Mouse (Mus musculus): ENCODE measurements at regions not wholly inside any gene's neighbourhood (a gene's known extent, or its start where the extent isn't known, plus 50 kb on each side); places are given as distances from the start of the nearest gene placed in this dataset.
A peak's percentile ranks its signal among the peaks of the same experiment; 100 is the strongest.

DNA sequence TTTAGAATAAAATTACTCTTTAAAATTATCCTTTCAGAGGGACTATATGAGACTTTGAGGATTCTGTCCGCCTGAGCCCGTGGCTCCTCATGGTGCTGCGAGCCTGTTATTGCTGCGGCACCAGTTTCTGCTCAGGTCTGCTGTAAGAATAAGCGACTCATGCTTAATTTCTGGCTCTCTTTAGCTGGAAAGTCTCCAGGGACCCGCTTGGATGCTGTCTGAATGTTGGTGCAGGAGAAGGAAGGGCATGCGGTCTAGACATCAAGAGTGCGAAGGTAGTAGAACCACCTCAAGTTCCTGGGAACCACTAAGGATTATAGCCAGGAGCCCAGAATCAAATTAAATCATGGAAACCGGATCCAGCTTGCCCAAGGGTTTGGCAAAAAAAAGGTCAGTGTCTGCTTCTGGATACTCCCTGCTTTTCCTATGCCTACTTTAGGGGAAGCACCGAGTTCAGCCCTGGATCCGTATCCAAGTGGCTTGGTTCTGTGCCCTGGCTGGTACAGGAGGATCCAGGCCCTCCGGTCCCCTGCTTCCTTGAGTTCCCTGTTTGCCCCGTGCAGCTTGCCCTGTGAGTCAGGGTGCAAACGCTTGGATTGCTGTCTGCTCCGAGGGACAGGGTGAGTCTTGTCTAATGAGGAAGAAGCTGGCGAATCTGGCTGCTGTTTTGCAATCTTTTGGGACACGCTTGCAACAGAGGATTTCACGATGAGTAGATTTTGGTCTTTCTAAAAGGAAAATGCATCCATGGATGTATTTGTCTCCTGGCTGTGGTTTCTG, 138.2 kb upstream of the Prickle1 start:
- no peak overlapping the region for H3K4me2 ChIP-seq (ENCODE audit: low read depth, low read length)
- H3K9ac ChIP-seq (replicated peaks; ENCODE audit: low read length), result no peak overlapping the region
- H3K4me1 ChIP-seq (ENCODE audit: insufficient read depth, low read length), result no peaks in the 10 kb centered on the region
- 79% methylated on average over 18 of the region's 18 CpGs for WGBS
- no peak overlapping the region for H3K4me3 ChIP-seq (ENCODE audit: low read length)
- no peak for TF ChIP-seq CTCF (IDR thresholded peaks at IDR 0.05; ENCODE audit: low read depth)
- DNase-seq (ENCODE audit: low spot score) (peak; percentile 36), ATAC-seq (no peak)
- no peak overlapping the region; the same call in 1 of the 2 replicates for H3K27ac ChIP-seq
- no peaks in the 10 kb centered on the region for H3K36me3 ChIP-seq (ENCODE audit: insufficient read depth, low read length)
- H3K9me3 ChIP-seq (ENCODE audit: low read length), result no peaks in the 10 kb centered on the region
- no peaks in the 10 kb centered on the region for H3K27me3 ChIP-seq (ENCODE audit: insufficient read depth, low read length)

GRCm38 (mm10) chr15:93732825-93733224, 137.1 kb upstream of the Prickle1 start:
- Histone ChIP-seq H3K27me3 (ENCODE audit: insufficient read depth, low read length) (no peaks in the 10 kb centered on the region), H3K4me1 (ENCODE audit: insufficient read depth, low read length) (no peaks in the 10 kb centered on the region), H3K4me3 (ENCODE audit: low read length) (no peak overlapping the region), H3K36me3 (ENCODE audit: insufficient read depth, low read length) (no peaks in the 10 kb centered on the region), H3K4me2 (ENCODE audit: low read depth, low read length) (no peak overlapping the region), H3K9me3 (ENCODE audit: low read length) (no peaks in the 10 kb centered on the region), H3K27ac (no peak overlapping the region), H3K9ac (replicated peaks; ENCODE audit: low read length) (no peak overlapping the region)
- DNase-seq (ENCODE audit: low spot score) (peak; percentile 21), ATAC-seq (no peak)
- 56% methylated on average over 5 of the region's 5 CpGs for WGBS
- no peak for TF ChIP-seq CTCF (IDR thresholded peaks at IDR 0.05; ENCODE audit: low read depth)

DNA sequence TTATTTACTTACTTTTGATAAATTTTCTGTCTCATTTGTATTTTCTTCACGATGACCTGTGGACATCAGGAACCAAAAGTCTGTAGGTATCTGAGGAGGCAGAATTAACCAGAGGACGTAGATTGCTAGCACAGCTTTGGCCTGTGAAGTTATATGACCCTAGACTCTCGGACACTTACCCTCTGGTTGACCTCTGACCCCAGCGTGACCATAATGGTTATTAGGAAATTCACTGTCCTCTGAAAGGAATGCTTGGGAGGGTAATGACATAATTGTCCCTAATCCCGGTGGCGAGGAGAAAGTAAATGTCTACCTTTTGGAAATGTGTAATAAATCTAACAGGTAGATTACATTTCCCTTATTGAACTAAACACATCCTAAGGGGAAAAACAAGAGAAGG, 135.5 kb upstream of the Prickle1 start:
- Histone ChIP-seq H3K36me3 (ENCODE audit: insufficient read depth, low read length) (no peaks in the 10 kb centered on the region), H3K9me3 (ENCODE audit: low read length) (no peaks in the 10 kb centered on the region), H3K4me3 (ENCODE audit: low read length) (no peak overlapping the region), H3K27me3 (ENCODE audit: insufficient read depth, low read length) (no peaks in the 10 kb centered on the region), H3K27ac (no peak overlapping the region), H3K4me2 (ENCODE audit: low read depth, low read length) (no peak overlapping the region), H3K9ac (replicated peaks; ENCODE audit: low read length) (no peak overlapping the region), H3K4me1 (ENCODE audit: insufficient read depth, low read length) (no peaks in the 10 kb centered on the region)
- WGBS, result 77% methylated on average over 6 of the region's 6 CpGs
- no peak for TF ChIP-seq CTCF (IDR thresholded peaks at IDR 0.05; ENCODE audit: low read depth)
- ATAC-seq, result no peak
- DNase-seq (ENCODE audit: low spot score), result no peak

DNA sequence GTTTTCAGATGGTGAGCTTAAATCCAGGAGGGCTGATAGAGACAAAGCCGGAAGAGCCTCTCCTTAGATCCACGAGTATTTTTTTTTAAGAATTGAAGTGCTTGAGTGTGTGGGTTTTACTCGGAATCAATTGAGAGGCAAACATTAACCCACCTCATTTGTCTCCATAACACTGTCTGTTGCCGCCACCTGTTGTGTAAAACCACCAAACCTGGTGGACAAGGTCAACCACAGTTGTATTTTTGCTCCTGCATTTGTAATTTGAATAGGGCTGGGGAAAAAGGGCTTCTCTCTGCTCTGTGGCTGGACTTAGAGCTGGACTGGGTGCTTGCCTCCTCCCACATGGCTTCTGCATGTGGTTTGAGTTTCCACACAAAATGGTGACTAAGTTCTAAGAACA, 119.8 kb upstream of the Prickle1 start:
- Histone ChIP-seq H3K4me1 (ENCODE audit: insufficient read depth, low read length) (no peaks in the 10 kb centered on the region), H3K9ac (replicated peaks; ENCODE audit: low read length) (no peak overlapping the region), H3K36me3 (ENCODE audit: insufficient read depth, low read length) (no peaks in the 10 kb centered on the region), H3K27ac (no peak overlapping the region), H3K27me3 (ENCODE audit: insufficient read depth, low read length) (no peaks in the 10 kb centered on the region), H3K4me3 (ENCODE audit: low read length) (no peak overlapping the region), H3K4me2 (ENCODE audit: low read depth, low read length) (no peak overlapping the region), H3K9me3 (ENCODE audit: low read length) (no peaks in the 10 kb centered on the region)
- no peak for TF ChIP-seq CTCF (IDR thresholded peaks at IDR 0.05; ENCODE audit: low read depth)
- DNase-seq (ENCODE audit: low spot score) (no peak), ATAC-seq (no peak)
- 69% methylated on average over 4 of the region's 4 CpGs for WGBS

DNA sequence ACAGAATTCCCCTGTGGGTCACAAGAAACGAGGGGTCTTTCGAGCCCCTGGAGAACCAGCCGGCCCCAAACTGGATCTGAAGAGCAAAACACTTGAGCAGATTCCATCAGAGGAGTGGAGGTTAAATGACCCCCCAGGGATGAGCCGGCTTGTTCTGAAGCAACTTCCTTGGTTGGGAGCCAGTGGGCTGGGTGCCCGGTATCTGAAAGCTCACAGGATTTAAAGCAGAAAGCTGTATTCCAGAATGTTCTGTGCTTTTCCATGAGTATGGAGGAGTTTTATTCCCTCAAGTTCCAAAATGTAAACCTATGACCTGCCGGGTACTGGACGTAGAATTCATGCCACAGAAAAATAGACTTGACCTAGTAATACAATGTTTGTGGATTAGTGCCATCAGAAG, 117.7 kb upstream of the Prickle1 start:
- Histone ChIP-seq H3K36me3 (ENCODE audit: insufficient read depth, low read length) (no peaks in the 10 kb centered on the region), H3K9me3 (ENCODE audit: low read length) (no peaks in the 10 kb centered on the region), H3K4me3 (ENCODE audit: low read length) (no peak overlapping the region), H3K9ac (replicated peaks; ENCODE audit: low read length) (no peak overlapping the region), H3K27ac (no peak overlapping the region), H3K4me1 (ENCODE audit: insufficient read depth, low read length) (no peaks in the 10 kb centered on the region), H3K27me3 (ENCODE audit: insufficient read depth, low read length) (no peaks in the 10 kb centered on the region), H3K4me2 (ENCODE audit: low read depth, low read length) (no peak overlapping the region)
- WGBS, result 64% methylated on average over 7 of the region's 7 CpGs
- no peak for ATAC-seq
- no peak for TF ChIP-seq CTCF (IDR thresholded peaks at IDR 0.05; ENCODE audit: low read depth)
- DNase-seq (ENCODE audit: low spot score), result peak; percentile 65

DNA sequence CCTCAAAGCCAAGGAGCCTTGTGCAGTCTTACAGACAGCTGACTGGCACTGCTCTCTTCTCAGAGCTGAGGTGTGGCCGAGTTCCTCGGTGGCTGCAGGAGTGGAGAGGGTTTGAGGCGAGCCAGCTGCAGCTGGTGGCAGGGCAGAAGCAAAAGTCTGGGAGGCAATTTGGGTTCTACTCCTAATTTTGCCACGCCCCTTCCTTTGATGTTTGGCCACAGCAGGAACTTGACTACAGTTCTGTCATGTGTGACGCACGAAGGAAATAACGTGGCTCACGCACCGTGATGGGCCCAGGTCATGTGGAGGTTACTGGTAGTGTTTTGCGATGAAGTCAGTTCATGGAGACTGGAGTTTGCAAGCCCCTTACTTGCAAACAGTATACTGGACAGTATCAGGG, 116.9 kb upstream of the Prickle1 start:
- H3K36me3 ChIP-seq (ENCODE audit: insufficient read depth, low read length), result no peaks in the 10 kb centered on the region
- no peak for DNase-seq (ENCODE audit: low spot score)
- no peak overlapping the region for H3K9ac ChIP-seq (replicated peaks; ENCODE audit: low read length)
- H3K4me1 ChIP-seq (ENCODE audit: insufficient read depth, low read length), result no peaks in the 10 kb centered on the region
- no peak overlapping the region for H3K27ac ChIP-seq
- H3K4me3 ChIP-seq (ENCODE audit: low read length), result no peak overlapping the region
- H3K4me2 ChIP-seq (ENCODE audit: low read depth, low read length), result no peak overlapping the region
- no peak for TF ChIP-seq CTCF (IDR thresholded peaks at IDR 0.05; ENCODE audit: low read depth)
- no peaks in the 10 kb centered on the region for H3K27me3 ChIP-seq (ENCODE audit: insufficient read depth, low read length)
- no peak for ATAC-seq
- no peaks in the 10 kb centered on the region for H3K9me3 ChIP-seq (ENCODE audit: low read length)
- 77% methylated on average over 10 of the region's 10 CpGs for WGBS

GRCm38 (mm10) chr15:93711150-93711784, 115.6 kb upstream of the Prickle1 start:
- WGBS, result 72% methylated on average over 13 of the region's 13 CpGs
- no peak overlapping the region for H3K4me3 ChIP-seq (ENCODE audit: low read length)
- no peaks in the 10 kb centered on the region for H3K9me3 ChIP-seq (ENCODE audit: low read length)
- DNase-seq (ENCODE audit: low spot score) (no peak), ATAC-seq (no peak)
- no peak overlapping the region for H3K27ac ChIP-seq
- H3K9ac ChIP-seq (replicated peaks; ENCODE audit: low read length), result no peak overlapping the region
- TF ChIP-seq CTCF (IDR thresholded peaks at IDR 0.05; ENCODE audit: low read depth), result no peak
- H3K4me1 ChIP-seq (ENCODE audit: insufficient read depth, low read length), result no peaks in the 10 kb centered on the region
- no peaks in the 10 kb centered on the region for H3K36me3 ChIP-seq (ENCODE audit: insufficient read depth, low read length)
- H3K27me3 ChIP-seq (ENCODE audit: insufficient read depth, low read length), result no peaks in the 10 kb centered on the region
- H3K4me2 ChIP-seq (ENCODE audit: low read depth, low read length), result no peak overlapping the region
